Comparison of ENCODE assay signal across 26 mouse cellular contexts in the genomic region with DNA sequence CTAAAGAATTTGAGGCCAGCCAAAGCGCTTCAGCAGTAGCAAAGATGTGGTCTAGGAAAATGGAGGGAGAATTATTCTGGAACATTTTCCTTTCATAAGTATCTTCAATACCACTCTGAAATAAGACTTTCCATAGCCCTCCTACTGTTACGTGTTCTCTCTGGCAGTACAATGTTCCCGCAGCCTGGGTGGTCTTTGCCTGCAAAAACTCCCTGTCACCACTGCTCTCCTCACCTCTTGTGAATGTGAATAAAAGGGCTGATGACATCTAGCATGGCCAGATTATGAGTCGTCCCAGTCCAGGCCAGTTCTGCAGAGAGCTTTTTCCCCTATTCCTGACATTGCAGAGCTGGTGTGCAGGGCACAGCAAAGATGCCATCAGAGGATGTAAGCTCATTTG. TPM values are rescaled to one million over a fixed set of nuclear protein-coding genes. Genes with fewer than 3 reads are reported as not detected.
A peak's percentile ranks its signal among the peaks of the same experiment; 100 is the strongest.
DNase-seq lines count a peak whose midpoint lies in the region; ATAC-seq lines count a peak whose summit lies in the region.
"Had no signal": no experiment of that assay in that cellular context is flagged by ENCODE, and none has a peak within 500 bp of the region (broad histone marks: within the 10 kb centered on the region; RNA-seq: fewer than 3 reads in every experiment).

No protein-coding gene starts in this region.

- H3K36me3 ChIP-seq in limb, embryonic 15.5 days, result no peaks in the 10 kb centered on the region
- H3K36me3 ChIP-seq in limb, embryonic 10.5 days, result no peaks in the 10 kb centered on the region
- H3K36me3 ChIP-seq in midbrain, embryonic 11.5 days (ENCODE audit: control insufficient read depth, insufficient read depth, low read length), result no peaks in the 10 kb centered on the region
- no peaks in the 10 kb centered on the region for H3K36me3 ChIP-seq in midbrain, embryonic 16.5 days (ENCODE audit: control insufficient read depth, insufficient read depth, low read length)
- H3K36me3 ChIP-seq: embryonic facial prominence, embryonic 10.5 days; embryonic facial prominence, embryonic 13.5 days; forebrain, embryonic 12.5 days; forebrain, embryonic 15.5 days; heart, embryonic 10.5 days; heart, embryonic 13.5 days; hindbrain, embryonic 12.5 days; hindbrain, embryonic 15.5 days had no signal

- no peak for DNase-seq in limb, embryonic 10.5 days (ENCODE audit: low spot score)
- peak; percentile 45 for DNase-seq in midbrain, embryonic 11.5 days (ENCODE audit: low spot score, missing footprints)
- DNase-seq in retina, postnatal 1 day, result peak; percentile 13
- no peak for DNase-seq in thymus, postnatal 25 days
- DNase-seq: adrenal gland, adult 2 months; adrenal gland, postnatal 14 days; cerebellum, adult 11 months; cerebellum, adult 2 months; cerebellum, postnatal 10 days; cerebellum, postnatal 36 days; embryo, embryonic 11 days; gastrocnemius, postnatal 25 days; heart, adult 2 months had no signal

- H3K9ac ChIP-seq in limb, embryonic 15.5 days, result no peak overlapping the region
- no peak overlapping the region for H3K9ac ChIP-seq in midbrain, embryonic 11.5 days (ENCODE audit: low read length)
- H3K9ac ChIP-seq in midbrain, embryonic 16.5 days (ENCODE audit: low read depth, low read length), result no peak overlapping the region
- H3K9ac ChIP-seq: embryonic facial prominence, embryonic 13.5 days; forebrain, embryonic 12.5 days; forebrain, embryonic 15.5 days; heart, embryonic 13.5 days; hindbrain, embryonic 12.5 days; hindbrain, embryonic 15.5 days had no signal

- H3K9me3 ChIP-seq in limb, embryonic 15.5 days, result no peaks in the 10 kb centered on the region
- no peaks in the 10 kb centered on the region for H3K9me3 ChIP-seq in limb, embryonic 10.5 days (replicated peaks)
- H3K9me3 ChIP-seq in midbrain, embryonic 11.5 days (ENCODE audit: control insufficient read depth, low read length), result no peaks in the 10 kb centered on the region
- H3K9me3 ChIP-seq in midbrain, embryonic 16.5 days (replicated peaks; ENCODE audit: control insufficient read depth, low read length, poor library complexity, severe bottlenecking), result no peaks in the 10 kb centered on the region
- H3K9me3 ChIP-seq: embryonic facial prominence, embryonic 10.5 days; embryonic facial prominence, embryonic 13.5 days; forebrain, embryonic 12.5 days; forebrain, embryonic 15.5 days; heart, embryonic 10.5 days; heart, embryonic 13.5 days; hindbrain, embryonic 12.5 days; hindbrain, embryonic 15.5 days had no signal

- H3K4me1 ChIP-seq in limb, embryonic 15.5 days, result peaks cover 18% of the 10 kb centered on the region
- no peaks in the 10 kb centered on the region for H3K4me1 ChIP-seq in limb, embryonic 10.5 days
- H3K4me1 ChIP-seq in midbrain, embryonic 11.5 days (ENCODE audit: control insufficient read depth, insufficient read depth, low read length), result no peaks in the 10 kb centered on the region
- H3K4me1 ChIP-seq in midbrain, embryonic 16.5 days (ENCODE audit: control insufficient read depth, insufficient read depth, low read length), result no peaks in the 10 kb centered on the region
- H3K4me1 ChIP-seq: embryonic facial prominence, embryonic 10.5 days; embryonic facial prominence, embryonic 13.5 days; forebrain, embryonic 12.5 days; forebrain, embryonic 15.5 days; heart, embryonic 10.5 days; hindbrain, embryonic 12.5 days; hindbrain, embryonic 15.5 days had no signal

- H3K4me3 ChIP-seq in limb, embryonic 15.5 days, result no peak overlapping the region
- H3K4me3 ChIP-seq in limb, embryonic 10.5 days, result no peak overlapping the region
- no peak overlapping the region for H3K4me3 ChIP-seq in midbrain, embryonic 11.5 days (ENCODE audit: low read depth, low read length)
- H3K4me3 ChIP-seq in midbrain, embryonic 16.5 days (ENCODE audit: low read depth, low read length), result no peak overlapping the region
- H3K4me3 ChIP-seq: embryonic facial prominence, embryonic 10.5 days; embryonic facial prominence, embryonic 13.5 days; erythroblast, embryonic 14.5 days; forebrain, embryonic 12.5 days; forebrain, embryonic 15.5 days; heart, adult 2 months; heart, embryonic 10.5 days; heart, embryonic 13.5 days; hindbrain, embryonic 12.5 days; hindbrain, embryonic 15.5 days had no signal

- H3K4me2 ChIP-seq in limb, embryonic 15.5 days, result no peak overlapping the region
- H3K4me2 ChIP-seq in midbrain, embryonic 11.5 days, result no peak overlapping the region
- no peak overlapping the region for H3K4me2 ChIP-seq in midbrain, embryonic 16.5 days (ENCODE audit: low read length)
- H3K4me2 ChIP-seq: embryonic facial prominence, embryonic 13.5 days; forebrain, embryonic 12.5 days; forebrain, embryonic 15.5 days; heart, embryonic 13.5 days; hindbrain, embryonic 12.5 days; hindbrain, embryonic 15.5 days had no signal

- 0 out of 2 replicates have a peak, but pooled peaks have one; percentile 52 for ATAC-seq in limb, embryonic 15.5 days (ENCODE audit: insufficient number of reproducible peaks, low FRiP score, low TSS enrichment, low read depth)
- ATAC-seq in midbrain, embryonic 11.5 days (ENCODE audit: low FRiP score), result no peak
- no peak for ATAC-seq in midbrain, embryonic 16.5 days
- ATAC-seq: CD4-positive, CD25-positive, alpha-beta regulatory T cell, adult 4 months; forebrain, embryonic 15.5 days had no signal

- whole genome bisulfite sequencing in limb, embryonic 15.5 days, result 64% methylated on average over 4 of the region's 4 CpGs
- 81% methylated on average over 4 of the region's 4 CpGs for WGBS in limb, embryonic 10.5 days
- WGBS in midbrain, embryonic 11.5 days, result 77% methylated on average over 4 of the region's 4 CpGs
- 61% methylated on average over 4 of the region's 4 CpGs for WGBS in midbrain, embryonic 16.5 days

- no peak overlapping the region for H3K27ac ChIP-seq in limb, embryonic 15.5 days
- H3K27ac ChIP-seq in limb, embryonic 10.5 days, result no peak overlapping the region
- H3K27ac ChIP-seq in midbrain, embryonic 11.5 days (ENCODE audit: low read depth, low read length), result no peak overlapping the region
- no peak overlapping the region for H3K27ac ChIP-seq in midbrain, embryonic 16.5 days (ENCODE audit: low read length)
- H3K27ac ChIP-seq: embryonic facial prominence, embryonic 10.5 days; embryonic facial prominence, embryonic 13.5 days; forebrain, embryonic 12.5 days; forebrain, embryonic 15.5 days; heart, adult 2 months; heart, embryonic 10.5 days; heart, embryonic 13.5 days; hindbrain, embryonic 12.5 days; hindbrain, embryonic 15.5 days had no signal

- no peaks in the 10 kb centered on the region for H3K27me3 ChIP-seq in limb, embryonic 15.5 days
- H3K27me3 ChIP-seq in limb, embryonic 10.5 days (ENCODE audit: low read depth, poor library complexity, severe bottlenecking), result peaks cover 4% of the 10 kb centered on the region; the same call in 1 of the 2 replicates
- H3K27me3 ChIP-seq in midbrain, embryonic 11.5 days (ENCODE audit: control insufficient read depth, insufficient read depth, low read length), result no peaks in the 10 kb centered on the region
- H3K27me3 ChIP-seq in midbrain, embryonic 16.5 days (ENCODE audit: control insufficient read depth, insufficient read depth, low read depth, low read length), result no peaks in the 10 kb centered on the region
- H3K27me3 ChIP-seq: embryonic facial prominence, embryonic 13.5 days; forebrain, embryonic 12.5 days; forebrain, embryonic 15.5 days; hindbrain, embryonic 12.5 days; hindbrain, embryonic 15.5 days had no signal

RNA-seq across cellular contexts. Expression of gene Pamr1, which starts 16.4 kb away (rescaled TPM):
- 57.9 and 59.4 TPM in 2 replicates for polyA plus RNA-seq in limb, embryonic 15.5 days (2015; fragmentation: Nextera tagmentation; extraction: Ambion mirVana)
- 0.31 and 1.7 TPM in 2 replicates for polyA plus RNA-seq in limb, embryonic 10.5 days (2016; fragmentation: Nextera tagmentation; extraction: Ambion mirVana)
- polyA plus RNA-seq in midbrain, embryonic 11.5 days (2014; fragmentation: Nextera tagmentation; extraction: Ambion mirVana), result 1.8 and 1.9 TPM in 2 replicates
- 8.4 and 9.8 TPM in 2 replicates for polyA plus RNA-seq in midbrain, embryonic 16.5 days (2015; fragmentation: Nextera tagmentation; extraction: Ambion mirVana)
- polyA plus RNA-seq: C2C12; CD4-positive, CD25-positive, alpha-beta regulatory T cell, adult 4 months; erythroblast, embryonic 14.5 days had no signal

Comparison
In these comparisons a context has a peak if more than half of its experiments do, and no peak if none do; other contexts are left out.
1. DNase-seq: peak in midbrain, embryonic 11.5 days (single experiment) and retina, postnatal 1 day (single experiment); none in limb, embryonic 10.5 days (single experiment) and thymus, postnatal 25 days (single experiment).